Mouse (Mus musculus) cerebellum, postnatal 4 days (tissue): ENCODE data around the gene Slc25a33.
"Not testable (repeated sequence)": the region's sequence is repeated elsewhere in the genome, so short reads cannot be mapped to it uniquely, and the experiment has no call there.

ENCODE experiments used
- DNase-seq, 2 experiments: peaks; one replicate each; pipeline ENCODE4 v3.0.0; 2022; ENCODE audit warnings: low spot score in 2 of 2, mixed read lengths in 1 of 2

Slc25a33 gene

DNA sequence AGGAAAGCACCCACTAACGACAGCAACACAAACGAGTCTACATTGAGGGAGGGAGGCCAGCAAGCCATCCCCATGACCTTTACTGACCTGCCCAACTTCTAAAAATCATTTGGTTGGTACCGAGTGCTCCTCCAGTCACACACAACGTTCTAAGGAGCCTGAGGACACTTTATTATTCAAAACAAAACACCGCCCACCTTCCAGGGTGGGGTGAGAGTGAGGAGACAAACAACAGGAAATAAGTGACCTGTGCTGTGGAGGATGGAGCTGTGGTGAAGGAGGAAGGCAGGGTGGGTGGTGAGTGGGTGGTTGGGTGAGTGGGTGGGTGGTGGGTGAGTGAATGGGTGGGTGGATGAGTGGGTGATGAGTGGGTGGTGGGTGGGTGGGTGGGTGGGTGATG, 14.6 kb downstream of the Slc25a33 start:
- DNase-seq: no peak

DNA sequence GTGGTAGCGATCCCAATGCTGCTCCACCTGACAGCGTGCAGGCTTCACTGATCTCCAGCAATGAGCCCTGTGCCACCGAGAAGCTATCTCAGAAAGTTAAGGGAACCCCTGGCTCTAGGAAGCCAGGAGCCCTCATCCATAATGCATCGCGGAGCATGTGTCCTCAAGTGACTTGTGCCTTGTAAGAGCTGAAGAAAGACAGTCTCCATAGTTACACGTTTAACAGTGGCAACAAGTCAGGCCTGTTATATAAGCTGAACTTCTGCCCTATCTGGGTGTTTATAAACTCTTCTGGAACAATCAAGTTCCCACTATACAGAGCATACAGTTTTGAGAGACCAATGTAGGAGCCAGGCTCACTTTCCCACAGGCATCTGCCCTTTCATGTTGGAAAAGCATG, 15.7 kb downstream of the Slc25a33 start:
- no peak for DNase-seq

DNA sequence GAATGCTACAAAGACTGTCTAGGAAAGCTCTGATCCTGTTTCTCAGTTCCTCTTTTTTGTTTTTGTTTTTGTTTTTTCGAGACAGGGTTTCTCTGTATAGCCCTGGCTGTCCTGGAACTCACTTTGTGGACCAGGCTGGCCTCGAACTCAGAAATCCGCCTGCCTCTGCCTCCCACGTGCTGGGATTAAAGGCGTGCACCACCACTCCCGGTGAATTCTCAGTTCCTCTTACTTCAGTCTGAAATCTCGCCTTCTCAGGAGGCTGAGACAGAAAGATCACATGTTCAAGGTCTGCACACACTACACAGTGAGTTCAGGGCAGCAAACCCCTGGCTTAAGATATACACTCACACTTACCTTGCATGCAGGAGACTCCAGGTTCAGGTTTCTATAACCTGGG, 17.5 kb downstream of the Slc25a33 start:
- not testable (repeated sequence) for DNase-seq

DNA sequence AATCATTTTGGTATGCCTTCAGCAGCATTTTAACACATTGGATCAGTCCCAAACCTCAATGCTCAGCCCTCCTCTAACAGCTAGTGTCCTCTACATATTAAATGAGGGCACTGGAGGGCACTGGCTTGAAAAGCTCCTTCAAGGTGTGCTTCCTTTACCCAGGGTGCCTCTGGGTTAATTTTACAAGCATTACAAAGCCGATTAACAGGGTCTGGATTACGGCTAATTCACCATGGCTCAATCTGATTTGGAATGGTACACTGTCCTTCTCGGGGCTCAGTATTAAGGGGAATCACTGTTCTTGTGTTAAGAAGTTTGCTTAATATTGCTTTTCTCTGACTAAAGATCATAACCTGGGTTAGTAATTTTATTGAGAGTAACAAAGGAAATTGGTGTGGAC, 21.2 kb downstream of the Slc25a33 start:
- DNase-seq: no peak

DNA sequence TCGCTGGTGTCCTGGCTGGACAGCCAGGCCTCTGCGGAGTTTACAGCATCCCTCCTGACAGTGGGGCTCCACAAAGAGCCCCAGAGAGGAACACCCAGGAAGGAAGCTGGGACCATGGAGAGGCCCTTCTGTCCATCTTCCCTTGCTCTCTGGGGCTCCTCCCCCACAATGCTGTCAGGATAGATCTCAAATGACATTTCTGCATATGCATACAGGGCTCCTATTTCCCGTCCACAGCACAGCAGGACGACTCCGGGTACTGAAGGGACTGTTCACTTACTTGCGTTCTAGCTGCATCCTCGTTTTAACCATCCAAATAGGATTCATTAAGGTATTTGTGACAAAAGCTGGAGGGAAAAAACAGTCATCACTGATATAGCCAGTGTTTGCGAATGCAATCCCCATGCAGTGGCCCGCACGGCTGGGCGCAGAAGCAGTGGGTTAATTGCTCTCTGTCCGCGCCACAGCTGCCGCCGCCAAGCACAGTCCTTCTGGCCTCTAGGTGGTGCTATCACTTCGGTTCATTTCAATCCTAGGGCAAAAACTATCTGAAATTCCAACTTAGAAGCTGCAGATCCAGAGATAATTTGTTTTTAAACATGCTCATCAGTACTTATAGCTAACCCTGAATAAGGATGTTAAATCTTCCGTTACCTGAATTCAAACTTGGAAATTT, 21.8 kb downstream of the Slc25a33 start:
- peak in 1 of 2 experiments; percentile 72 for DNase-seq

DNA sequence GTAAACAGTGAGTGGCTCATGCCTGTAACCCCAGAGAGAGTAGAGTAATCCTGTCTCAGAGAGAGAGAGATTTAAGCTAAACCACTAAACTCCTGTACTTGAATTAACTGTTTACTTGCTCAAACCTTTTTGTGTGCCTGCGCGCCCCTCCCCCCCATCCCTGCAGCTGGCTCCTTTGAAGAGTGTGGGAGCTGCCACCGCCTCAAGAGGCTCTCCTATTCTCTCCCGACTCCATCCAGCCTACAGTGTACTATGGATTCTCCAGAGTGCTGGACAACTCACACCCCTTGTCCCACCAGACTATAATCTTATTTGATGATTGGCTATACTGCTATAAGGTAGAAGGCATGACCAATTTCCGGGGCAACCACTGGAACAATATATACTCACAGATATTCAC, 23.4 kb downstream of the Slc25a33 start:
- no peak for DNase-seq

DNA sequence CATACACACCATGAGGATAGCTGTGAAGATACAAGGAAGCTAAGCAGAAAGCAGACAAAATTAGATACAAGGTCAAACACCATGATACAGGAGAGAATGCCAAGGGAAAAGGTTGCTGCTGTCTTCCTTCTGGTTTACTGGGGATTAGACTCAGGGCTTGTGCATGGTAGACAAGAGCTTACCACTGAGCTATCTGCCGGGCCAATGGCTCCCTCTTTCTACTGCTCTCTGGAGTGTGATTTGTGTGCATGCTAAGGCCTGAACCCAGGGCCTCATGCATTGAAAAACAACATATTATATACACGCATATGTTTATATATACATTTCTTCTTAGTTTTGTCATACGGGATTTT, 24.4 kb downstream of the Slc25a33 start:
- DNase-seq: not testable (repeated sequence)

DNA sequence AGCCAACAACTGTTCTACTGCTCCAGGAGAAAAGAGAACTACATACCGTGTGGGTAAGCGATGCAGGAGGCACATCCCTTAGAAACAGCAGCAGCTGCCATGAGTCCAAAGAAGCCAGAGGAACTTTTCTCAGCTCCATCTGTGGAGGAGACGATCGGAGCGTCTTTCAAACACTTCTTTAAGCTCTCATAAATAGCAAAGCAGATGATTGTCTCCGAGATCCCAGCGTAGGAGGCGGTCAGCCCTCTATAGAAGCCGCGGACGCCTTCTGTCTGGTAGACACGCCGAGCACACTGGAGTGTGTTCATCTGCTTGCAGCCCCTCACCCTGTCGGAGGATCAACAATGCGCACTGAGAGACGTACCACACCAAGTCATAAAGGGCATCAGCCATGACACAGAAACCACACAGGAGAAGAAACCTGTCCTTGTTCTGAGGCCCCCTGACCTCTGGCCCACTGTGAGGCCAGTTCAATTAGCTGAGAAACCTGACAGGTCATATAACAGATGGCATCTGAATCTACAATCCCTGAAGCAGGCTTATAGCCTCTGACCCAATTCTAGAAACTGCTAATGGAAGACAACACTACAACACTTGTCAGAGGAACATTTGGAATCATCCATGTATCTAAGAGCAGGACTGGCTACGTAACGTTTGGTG, 24.9 kb downstream of the Slc25a33 start:
- DNase-seq: no peak

DNA sequence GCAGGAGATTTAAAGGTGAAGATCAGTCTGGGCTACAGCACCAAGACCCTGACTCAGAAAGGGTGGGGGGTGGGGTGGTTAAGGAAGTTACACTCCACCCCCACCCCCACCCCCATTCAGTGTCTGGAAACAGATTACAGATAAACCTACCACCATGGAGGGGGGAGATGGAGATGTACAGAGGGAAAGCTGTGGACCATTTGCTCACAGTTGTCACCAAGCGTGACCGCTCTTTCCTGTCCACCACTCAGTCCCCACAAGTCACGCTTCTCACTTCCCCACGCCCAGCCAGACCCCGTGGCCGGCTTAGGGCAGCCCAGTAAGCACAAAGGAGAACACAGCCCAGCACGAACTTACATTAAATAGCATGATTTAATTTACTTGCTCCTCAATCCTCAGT, 30.0 kb downstream of the Slc25a33 start:
- DNase-seq: no peak

DNA sequence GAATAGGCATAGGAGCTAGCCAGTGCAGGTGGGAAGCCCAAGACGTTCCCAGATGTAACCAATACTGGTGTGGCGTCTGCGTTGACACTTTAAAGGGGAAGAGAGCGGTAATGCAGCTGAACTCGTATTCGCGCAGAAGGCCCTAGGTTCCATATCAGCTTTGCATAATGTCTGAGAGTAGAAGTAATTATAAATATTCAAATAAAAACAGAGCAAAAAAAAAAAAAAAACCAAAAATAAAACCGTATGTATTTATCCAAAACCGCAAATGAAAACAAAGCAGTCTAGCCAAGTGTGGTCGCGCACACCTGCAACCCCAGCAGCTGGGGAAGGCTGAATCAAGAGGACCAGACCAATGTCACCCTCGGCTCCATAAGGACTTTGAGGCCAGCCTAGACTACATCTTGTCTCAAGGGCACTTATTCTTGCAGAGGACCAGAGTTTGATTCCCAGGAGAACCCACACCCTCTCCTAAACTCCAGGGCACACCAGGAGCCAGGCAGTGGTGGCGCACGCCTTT, 32.0 kb downstream of the Slc25a33 start:
- no peak for DNase-seq

DNA sequence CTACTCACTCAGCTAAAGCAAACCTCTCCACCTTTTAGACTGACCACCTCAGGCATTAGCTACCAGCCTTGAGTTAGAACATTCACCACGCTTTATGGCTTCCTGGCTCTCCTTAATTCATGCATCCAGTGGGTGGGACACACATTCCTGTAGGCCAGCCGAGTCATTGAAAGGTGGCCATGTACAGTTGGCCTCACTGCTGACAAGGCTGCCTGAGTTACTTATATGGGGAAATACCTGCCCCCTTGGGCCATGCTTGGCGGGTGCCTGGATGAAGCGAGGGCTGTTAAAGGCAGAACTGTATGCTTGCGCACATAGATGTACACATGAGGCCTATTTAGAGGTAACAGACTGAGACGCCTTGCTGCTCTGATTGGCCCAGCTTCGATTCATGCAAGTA, 33.8 kb downstream of the Slc25a33 start:
- DNase-seq: no peak

DNA sequence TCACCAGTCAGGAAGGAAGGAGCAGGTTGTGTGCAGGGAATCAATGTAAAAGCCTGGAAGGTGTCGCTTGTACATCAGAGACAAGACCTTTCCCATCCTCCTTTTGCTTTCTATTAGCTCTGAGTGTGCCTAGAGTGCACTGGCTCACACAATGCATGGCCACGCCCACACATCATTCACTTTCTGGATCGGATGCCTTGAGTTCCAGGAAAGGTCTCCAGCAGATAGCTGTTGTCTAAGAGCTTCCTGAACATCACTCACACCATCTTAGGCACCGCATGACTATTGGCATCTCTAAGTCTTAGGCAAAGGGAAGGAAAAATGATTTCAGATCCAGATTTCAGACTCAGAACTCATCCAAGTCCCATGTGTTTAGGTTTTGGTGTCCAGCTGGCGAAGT, 34.6 kb downstream of the Slc25a33 start:
- no peak for DNase-seq

DNA sequence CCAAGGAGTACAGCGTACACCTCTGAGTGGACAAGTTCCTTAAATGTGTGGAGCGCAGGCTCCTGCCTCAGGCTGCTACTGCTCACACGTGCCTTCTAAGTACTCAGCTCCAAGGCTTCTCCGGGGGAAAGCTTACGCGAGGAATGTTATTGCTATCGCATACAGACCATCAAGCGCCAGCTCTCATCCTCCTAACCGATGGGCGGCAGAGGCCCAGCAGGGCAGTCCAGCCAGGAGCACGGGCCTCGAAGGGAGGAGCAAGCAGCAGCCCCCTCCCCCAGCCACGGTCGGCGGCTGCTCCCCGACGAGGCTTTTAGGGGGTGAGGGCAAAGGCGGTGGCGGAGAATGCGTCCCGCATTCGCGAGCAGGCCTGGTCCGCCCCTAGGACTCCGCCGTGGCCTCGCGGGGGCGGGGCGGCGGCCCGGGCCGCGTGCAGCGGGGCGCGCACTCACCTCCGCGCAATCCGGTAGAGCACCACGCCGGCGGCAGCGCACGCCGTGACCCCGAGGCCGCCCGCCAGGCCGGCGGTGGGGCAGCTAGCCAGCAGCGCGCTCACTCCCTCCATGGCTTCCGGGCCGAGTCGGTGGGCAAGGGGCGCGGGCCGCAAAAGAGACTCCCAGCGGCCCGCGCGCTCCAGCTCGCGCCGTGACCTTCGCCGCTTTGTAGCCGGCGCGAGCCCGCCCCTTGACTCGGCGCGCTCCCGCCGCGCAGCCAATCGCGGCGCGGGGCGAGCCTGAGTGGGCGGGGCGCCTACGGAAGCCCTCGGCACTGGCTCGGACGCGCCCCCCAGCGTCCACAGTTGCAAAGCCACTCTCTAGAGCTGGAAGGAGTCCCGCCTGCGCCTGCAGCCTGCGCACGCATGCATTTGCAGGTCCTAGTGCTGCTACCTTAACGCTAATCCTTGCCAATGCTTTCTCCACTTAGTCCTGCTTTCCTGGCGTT, 36.4 kb downstream of the Slc25a33 start, which contains the start of gene Tmem201:
Gene Tmem201, minus strand, starts transcription at position 662 of the 942 bp plus-strand sequence.
- DNase-seq: peak; percentile 93 to 98

DNA sequence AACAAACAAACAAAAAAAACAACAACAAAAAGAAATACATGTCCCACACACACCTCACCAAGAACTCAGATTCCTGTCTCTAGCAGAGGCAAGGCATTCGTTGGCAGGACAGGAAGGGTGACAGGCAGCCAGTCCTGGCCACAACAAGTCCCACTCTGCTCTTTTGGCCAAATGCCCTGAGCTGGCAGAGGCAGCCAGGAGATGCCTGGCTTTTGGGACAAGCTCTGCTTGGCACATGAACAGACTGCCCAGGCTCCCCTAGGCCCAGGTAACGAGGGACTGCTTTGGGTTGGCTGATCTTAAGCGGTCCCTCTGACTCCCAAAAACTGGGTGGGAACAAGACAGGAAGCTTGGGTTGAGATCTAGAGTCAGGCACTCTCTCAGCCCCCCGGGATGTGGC, 37.5 kb downstream of the Slc25a33 start:
- DNase-seq: peak in 1 of 2 experiments; percentile 78

DNA sequence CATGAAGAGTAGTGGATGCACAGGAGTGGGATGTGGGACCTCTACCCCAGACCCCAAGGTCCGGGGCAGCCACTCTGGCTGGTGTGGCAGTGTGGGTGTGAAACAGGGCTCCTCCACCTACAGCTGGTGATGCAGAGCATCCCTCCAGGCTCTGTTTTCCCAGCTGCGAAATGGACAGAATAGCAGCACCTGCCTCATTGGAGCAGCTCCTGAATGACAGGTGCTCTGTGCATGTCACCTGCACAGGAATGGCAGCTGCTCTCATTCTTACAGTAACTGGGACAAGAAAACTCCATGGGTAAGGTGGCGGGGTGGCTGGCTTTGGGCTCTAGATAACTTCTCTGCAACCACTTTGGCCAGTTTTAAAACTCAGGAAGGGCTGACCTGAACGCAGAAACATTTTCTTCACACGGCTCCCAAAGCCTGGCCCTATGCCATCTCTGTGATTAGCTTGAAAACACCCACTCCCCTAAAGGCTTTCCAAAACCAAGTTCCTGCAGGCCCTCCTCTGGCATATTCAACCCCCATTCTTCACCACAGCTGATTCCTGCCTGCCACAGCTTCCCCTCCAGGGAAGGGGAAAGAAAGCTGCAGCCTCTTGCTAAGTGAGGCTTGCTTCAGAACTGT, 38.3 kb downstream of the Slc25a33 start:
- DNase-seq: no peak

DNA sequence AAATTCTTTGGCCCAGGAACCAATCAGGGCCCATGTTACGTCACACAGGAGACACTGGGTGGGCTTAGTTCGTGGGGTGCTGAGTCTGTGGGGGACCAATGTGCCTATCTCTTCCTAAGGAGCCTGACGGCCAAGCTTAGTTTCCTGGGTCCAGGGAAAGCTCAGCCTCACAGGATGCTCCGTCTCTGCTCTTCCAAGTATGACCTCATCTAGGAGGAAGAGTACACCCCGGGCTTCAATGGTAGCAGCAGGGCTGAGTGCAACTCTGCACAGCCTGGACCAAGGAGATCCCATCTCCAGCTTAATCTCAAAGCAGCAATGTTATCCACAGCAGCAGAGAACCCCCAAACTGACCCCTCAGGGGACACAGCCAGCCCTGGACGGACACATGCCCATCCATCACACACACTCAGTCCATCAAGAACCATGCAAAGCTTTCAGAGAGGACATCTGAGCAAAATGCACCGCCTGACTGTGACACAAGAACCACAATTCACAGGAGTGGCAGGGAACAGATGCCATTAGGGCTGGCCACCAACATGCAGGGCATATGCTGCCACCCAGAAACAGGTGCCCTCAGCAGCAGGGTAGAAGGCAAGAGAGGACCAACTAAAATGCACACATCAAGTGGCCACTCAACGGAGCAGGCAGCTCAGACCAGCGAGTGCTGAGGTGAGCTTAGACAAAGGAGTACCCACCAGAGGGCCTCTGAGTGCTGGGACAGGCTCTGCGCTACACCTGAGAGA, 39.2 kb downstream of the Slc25a33 start:
- DNase-seq: no peak

DNA sequence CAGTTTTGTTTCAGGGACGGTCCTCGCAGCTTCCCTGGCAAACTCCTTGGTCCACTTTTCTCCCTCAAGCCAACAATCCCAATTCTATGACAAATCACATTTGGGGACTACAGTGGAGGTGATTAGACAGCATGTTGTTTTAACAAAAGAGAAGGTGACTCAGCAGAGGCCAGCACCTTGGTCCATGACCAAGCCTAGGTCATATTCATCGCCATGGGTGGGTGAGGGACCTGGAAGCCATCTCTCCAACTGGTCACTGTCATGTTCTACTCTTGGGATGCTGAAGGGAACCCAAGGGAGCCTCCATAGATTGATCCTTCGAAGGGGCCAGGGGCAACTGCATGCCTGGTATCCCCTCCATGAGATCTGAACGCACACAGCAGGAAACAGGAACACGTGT, 39.8 kb downstream of the Slc25a33 start:
- no peak for DNase-seq

DNA sequence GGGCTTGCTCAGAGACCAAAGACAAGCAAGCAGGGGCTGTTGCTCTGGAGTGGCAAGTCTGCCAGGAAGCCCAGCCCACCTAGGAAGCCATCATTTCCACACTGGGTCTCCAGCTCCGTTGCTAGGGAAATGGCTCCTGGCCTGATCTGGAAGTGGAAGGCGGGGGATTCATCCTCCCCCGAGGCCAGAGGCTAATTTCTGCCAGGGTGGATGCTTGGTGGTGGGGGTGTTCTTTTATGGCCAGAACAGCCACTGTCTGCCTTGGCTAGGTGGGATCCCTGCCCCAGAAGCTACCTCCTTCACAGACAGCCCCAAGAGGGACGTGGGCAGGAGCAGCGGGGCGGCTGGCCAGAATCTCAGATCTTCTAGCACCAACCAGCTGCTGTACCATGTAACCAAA, 40.3 kb downstream of the Slc25a33 start:
- DNase-seq: no peak

DNA sequence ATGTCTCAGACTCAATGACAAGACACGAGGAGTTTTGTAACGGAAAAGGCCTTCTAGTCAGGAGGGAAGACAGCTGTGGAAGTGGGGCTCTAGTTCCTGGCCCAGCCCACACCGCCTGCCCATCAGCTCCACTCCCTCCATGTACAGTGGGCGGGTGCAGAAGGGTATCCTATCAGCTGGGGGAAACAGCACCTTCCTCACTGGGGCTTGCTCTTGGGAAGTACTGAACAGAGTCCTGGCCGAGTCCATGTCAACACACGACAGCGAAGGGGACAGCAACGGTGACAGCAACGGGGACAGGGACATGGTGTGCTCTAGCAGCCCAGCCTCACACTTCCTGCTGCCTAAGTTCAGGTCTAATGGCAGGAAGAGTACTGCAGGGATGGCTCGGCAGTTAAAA, 41.3 kb downstream of the Slc25a33 start:
- no peak for DNase-seq

DNA sequence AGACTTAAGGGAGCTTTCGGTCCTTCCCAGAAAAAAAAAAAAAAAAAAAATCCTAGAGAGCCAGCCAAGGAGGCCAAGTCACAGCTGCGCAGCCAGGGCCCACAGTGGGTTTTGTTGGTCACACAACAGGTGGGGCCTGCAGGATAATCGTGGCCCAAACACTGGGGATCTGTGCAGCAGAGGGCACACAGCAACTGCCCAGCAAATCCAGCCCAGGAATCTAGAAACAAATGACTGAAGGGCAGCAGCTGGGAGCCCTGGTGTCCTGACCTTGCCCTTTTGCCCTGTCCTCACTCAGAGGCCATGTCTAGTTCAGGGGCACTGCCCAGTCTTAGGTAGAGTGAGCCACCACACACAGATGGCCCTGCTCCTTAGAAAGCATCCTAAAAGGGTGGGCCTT, 41.8 kb downstream of the Slc25a33 start:
- no peak for DNase-seq

DNA sequence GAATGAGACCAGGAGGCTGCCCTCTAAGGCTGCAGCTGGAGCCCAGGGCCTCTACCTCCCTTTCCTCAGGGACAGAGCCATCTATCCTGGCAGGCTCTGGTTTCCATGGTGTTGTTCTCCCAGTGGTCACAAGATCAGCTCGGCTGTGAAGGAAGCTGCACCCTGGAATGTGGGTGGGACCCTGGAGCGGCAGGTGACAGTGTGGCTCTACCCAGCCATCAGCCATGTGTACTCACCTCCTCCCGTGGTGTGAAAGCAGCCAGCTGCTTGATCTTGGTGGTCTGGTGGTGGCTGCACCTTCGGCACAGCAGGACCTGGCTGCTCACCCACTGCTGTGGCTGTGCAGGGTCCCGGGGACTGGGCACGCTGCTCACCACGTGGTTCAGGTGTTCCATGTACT, 43.2 kb downstream of the Slc25a33 start:
- no peak for DNase-seq
